Mouse (Mus musculus) hematopoietic stem cell, adult 5-6 weeks (primary cell): ENCODE data around the gene Eya4. TPM values are rescaled to one million over a fixed set of nuclear protein-coding genes. Genes with fewer than 3 reads are reported as not detected.

ENCODE experiments used
- ATAC-seq, 2 experiments: fragments of 125-278 bp in 1 of 2; replicated peaks in 1 of 2; 2 replicates each; pipeline ENCODE4 v1.8.0; 2016 to 2017; ENCODE audit warnings: inconsistent platforms in 2 of 2, mild to moderate bottlenecking in 2 of 2, moderate number of reproducible peaks in 2 of 2, low read depth in 1 of 2, moderate TSS enrichment in 1 of 2; ENCODE audit not compliant: low FRiP score in 2 of 2, poor library complexity in 2 of 2, severe bottlenecking in 2 of 2, insufficient read depth in 1 of 2, low TSS enrichment in 1 of 2
- total RNA-seq: library from RNA; stranded (forward); fragments of 172-1452, 232-1000 nt; gene quantifications from 2 replicates; pipeline ENCODE4 v1.2.3, GENCODE M21; 2017

Gene Eya4
- 0.40 and 1.1 TPM in 2 replicates for total RNA-seq

- no peak; a peak in 1 of 4 replicates for ATAC-seq
Observed at GRCm38 (mm10) chr10:23350011-23350911, at the start of gene Eya4. Gene Eya4 (minus strand): TSS chr10:23350786.

DNA sequence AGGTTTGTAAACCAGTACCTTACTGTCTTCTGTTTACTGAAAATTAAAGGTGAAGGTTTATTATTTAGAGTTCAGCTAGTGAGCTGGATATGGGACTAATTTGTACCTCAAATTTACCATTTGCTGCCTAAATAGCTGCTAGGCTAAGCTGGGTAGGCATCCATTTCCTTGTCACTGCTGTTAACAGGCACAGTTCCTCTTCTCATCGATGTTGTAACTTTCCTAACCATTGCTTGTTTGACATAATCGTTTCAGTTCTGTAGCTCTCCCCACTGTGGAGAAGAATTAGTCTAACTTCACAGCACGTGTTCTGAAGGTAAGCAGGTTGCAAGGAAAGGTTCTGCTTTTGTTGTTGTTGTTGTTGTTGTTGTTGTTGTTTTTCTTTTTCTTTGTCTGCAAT is 44.8 kb upstream of the Eya4 start:
- no peak for ATAC-seq

DNA sequence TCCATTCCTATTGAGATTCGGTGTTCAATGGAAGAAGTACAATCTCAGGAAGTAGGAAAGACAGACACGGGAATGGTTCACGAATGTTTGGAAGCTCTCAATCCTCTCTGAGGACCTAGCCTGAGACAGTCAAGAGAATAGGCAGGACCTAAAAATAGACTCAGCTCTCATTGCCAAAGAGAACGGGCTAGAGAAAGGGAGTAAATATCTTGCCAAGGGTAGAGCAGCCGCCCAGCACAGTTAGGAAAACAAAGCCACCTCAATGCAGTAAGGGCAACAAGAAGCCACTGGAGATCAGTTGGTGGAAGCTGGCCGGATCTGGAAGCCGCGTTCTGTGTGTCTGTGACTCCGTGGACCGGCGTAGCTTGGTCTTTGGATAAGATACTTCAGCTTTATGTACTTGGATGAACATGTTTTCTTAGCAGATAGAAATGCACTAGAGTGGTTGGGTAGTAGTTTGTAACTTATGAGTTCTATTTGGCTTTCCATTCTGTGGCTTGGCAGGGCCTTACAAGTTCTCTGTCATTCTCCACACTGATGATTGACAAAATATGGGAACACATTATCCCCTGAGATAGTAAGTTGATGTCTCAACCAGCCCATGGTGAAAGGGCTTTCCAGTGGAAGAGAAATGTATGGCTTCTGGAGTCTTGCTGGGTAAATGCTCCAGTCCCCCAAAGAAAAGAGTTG is 44.1 kb upstream of the Eya4 start:
- no peak for ATAC-seq

GRCm38 (mm10) chr10:23394152-23394551 is 43.6 kb upstream of the Eya4 start:
- no peak for ATAC-seq

DNA sequence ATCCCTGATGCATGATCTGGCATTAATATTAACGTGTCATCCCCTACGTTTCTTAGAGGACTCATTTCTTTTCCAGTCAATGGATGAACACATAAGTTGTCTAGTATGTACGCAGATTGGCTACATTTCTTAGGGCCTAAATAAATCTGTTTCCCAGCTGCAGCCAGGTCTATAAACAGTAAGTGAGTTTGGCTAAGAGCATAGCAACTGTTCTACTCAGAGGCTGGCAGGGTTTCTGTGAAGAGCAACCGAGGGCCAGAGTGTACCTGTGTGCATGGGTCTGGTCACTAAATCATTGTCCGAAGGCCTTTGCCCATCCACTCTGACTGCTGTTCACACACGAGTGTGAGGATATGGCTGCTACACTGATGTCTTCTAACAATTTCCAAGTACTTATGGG is 13.3 kb upstream of the Eya4 start:
- no peak for ATAC-seq

DNA sequence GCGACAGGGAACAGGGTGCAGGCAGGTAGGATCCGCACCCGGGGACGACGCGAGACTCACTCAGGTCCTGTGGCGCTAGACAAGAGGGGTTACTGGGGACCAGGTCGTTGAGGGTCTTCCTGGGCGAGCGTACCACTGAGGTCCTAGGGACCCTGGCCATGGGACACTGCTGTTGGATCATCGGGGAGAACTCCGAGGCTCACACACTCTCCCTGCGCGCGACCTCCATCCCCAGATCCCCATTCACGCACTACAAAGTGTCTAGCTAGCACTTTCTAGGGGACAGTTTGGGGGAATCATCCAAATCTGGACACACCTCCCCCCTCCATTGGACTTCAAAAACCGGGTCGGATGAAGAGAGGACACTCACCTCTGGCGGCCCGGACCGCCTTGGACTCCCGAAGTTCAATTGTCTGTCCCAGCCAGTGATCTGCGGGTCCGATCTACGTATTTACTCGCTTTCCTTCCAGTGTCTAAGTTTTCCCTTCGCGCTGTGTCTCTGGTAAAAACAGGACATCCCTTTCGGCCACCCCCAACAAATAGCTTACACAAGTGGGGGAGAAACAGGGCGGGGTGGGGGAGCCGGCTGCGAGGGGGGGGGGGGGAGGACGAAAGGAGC is 1.1 kb downstream of the Eya4 start:
- 0 out of 4 replicates have a peak, but pooled peaks of 1 of the 2 experiments have one; percentile 25 for ATAC-seq

DNA sequence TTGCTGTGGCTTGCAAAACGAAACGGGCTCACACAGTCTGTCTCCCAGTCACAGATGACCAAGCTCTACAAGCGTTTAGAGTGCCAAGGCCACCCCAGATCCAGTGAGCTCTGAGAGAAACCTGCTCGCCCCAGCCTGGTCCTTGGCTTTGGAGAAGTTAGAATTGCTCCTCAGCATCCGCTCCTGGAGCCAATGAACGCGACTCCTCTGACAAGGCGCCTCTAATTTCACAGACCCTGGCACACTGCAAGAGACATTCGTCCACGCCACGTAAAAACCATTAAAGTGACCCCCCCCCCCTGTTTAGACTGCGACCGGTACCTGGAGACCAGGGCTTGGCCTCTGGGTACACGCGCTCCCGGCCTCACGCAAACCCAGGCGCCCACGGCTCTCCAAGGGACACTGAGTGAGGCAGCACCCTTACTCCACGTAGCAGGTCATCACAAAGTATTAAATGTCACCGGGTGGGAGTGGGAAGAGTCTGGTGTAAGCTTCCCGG is 1.6 kb downstream of the Eya4 start:
- ATAC-seq, result peak in 1 of 2 experiments; percentile 40; a peak in 1 of 4 replicates

DNA sequence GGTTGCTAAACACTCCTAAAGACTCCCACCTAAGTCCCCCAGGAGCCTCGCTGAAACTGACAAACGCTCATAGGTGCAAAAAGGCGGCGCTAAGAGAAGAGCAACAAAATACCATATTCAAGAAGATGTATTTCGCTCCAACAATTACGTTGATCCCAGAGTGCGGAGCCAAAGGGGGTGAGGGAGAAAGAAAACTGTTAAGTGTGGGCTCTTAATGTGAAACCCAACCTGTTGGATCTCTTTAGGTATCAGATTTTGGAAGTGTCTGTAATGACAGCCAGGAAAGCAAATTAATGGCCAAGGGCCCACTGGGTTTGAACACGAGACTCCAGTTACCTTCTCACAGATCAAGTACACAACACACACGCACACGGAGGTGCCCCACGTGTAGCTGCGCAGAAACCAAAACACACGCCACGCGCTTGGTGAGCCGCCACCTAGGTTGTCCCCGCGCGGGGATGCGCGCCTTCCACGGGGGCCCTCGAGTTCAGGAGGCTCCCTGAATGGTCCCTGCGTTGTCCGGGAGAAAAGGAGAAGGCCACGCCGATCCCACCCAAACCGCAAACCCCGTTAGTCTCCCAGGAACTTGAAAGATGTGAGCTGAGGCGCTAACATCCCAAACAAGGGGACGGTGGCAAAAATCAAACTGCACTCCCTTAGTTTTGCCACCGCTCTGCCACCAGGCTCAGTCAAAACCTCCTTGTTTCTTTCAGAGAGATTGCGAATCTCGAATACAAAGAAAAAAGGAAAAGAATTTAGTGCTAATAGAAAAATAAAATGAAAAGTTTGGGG is 2.3 kb downstream of the Eya4 start:
- no peak for ATAC-seq

GRCm38 (mm10) chr10:23337250-23337649 is 13.3 kb downstream of the Eya4 start:
- peak; percentile 69 to 83 for ATAC-seq

DNA sequence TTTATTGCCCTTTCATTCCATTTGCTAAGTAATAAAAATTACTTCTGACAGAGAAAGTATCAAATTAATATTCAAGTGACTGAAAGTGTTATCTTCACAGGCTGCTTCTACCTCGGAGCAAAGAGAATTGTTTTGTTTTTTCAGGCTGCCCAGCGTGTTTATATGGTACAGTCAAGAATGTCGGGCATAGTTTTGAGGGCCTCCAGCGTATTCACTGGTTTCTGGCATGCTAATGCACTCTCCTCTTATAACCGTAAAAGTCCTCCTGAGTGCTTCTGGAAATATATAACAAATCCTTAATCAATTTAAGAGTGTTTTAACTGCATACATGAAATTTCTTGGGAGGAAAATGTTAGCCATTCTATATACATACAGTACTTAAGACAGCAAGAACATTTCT is 17.8 kb downstream of the Eya4 start:
- ATAC-seq, result no peak

DNA sequence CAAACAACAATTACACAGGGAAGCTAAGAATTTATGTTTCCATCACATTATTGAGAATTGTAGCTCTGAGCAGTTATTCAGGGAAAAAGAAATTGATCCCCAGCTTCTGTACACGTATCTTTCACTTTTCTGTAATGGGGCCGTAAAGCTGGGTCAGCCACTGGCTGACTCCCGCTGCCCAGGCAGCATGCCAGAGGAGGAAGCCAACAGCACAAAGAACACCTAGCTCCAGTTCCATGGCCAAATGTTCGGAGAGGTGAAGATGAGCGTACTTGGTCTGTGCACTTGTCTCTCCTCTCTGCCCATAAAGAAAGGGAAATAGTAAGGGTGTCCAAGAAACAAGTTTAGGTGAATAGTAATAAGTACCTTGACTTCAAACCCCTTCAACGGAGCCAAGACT is 22.9 kb downstream of the Eya4 start:
- no peak for ATAC-seq

DNA sequence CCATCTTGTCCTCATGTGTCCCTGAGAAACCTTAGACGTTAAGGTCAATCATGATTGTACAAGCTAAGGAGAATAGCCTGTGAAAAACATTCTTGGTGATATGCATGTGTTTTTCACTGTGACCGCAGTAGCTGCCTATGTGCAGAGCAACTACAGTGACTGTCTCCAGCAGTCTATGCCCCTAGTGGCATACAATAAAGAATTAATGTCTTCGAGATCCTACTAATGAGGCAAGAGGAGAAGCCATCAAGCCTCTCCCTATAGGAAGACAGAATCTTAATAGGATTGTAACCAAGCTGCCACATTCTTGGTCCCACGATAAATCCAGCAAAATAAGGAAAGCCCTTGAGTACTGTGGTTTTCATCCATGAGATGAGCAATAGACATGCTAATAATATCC is 28.3 kb downstream of the Eya4 start:
- no peak for ATAC-seq

GRCm38 (mm10) chr10:23295616-23296015 is 55.0 kb downstream of the Eya4 start:
- ATAC-seq, result no peak

GRCm38 (mm10) chr10:23292495-23292894 is 58.1 kb downstream of the Eya4 start:
- ATAC-seq, result no peak

- ATAC-seq, result no peak
Observed at GRCm38 (mm10) chr10:23277371-23277770, 73.2 kb downstream of the Eya4 start.

DNA sequence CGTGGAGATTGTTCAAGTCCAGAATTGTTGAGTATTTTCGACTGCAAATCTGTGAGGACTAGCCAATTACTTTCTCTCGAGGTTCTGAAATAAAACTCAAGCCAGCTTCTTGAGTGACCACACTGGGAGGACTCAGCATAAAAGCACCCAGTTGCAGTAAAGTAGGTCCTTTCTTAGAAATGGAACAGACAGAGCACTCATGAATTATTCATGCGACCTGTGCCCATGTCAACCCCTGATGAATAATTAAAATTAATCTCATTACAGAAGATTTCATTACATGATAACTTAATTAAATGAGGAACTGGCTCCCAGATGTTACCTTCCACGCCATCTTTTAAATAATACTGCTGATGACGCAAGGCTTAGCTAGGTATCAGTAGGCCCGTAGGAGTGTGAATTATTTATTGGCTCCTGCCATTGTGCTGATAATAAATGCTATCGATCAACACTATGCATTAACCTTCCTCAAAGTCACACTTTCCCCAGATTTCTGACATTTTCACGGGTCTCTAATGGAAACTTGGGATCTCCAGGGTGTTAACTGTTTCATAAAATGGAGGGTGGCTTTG is 79.5 kb downstream of the Eya4 start:
- ATAC-seq, result no peak

DNA sequence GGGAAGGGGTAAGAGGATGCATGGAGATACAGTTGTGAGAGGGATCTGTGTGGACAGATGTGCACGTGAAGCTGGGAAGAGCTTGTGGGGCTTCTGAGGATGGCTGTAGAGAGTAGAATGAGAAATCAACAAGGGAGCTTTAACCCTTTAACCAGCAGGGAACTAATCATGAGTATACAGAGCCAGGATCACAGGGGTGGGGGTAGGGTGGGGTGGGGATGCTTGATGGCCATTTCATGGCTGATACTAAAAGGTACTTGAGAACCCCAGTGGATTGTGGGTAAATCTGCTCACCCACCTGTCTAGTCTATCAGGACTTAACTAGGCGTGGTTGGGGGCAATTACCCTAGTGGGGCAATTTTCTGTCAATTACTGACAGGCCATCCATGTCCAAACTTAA is 80.1 kb downstream of the Eya4 start:
- no peak for ATAC-seq
